Mouse (Mus musculus) urinary bladder, adult 18-20 months (tissue): Measurements from ENCODE around the gene Sppl3.

Experiments
- DNase-seq, 2 experiments: peaks; one replicate each; pipeline ENCODE4 v3.0.0; 2022; ENCODE audit warnings: low spot score in 2 of 2, mixed read lengths in 2 of 2

The Sppl3 gene

DNA sequence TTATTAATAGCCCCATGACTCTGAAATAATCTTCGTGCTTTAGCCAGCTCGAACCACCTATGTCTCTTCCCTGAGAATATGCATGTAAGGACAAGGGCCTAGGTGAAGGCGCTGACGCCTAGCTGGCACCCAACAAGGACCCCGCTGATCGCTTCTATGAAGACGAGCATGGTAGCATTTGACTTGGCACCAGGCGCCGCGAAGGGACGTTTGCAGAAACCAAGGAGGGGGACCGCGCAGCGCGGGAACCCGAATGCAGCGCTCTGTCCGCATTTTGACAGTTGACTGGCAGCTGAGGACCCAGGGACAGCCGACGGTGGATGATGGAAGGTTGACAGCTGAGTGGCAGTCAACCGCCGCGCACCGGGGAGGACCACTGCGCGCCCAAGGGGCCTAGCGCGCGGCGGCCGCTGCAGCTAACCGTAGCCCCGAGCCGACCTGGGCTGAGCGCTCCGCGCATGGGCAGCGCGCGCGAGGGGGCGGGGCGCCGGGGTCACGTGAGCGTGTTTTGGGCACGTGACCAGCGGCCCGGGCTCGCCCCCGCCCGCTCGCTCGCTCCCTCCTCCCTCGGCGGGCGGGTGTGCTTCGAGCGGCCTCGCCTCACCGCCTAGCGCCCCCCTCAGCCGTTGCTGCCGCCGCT is at the start of gene Sppl3:
TSS of gene Sppl3 (plus strand) at position 561 of the 640 bp plus-strand sequence.
- DNase-seq = peak; percentile 86 to 89

DNA sequence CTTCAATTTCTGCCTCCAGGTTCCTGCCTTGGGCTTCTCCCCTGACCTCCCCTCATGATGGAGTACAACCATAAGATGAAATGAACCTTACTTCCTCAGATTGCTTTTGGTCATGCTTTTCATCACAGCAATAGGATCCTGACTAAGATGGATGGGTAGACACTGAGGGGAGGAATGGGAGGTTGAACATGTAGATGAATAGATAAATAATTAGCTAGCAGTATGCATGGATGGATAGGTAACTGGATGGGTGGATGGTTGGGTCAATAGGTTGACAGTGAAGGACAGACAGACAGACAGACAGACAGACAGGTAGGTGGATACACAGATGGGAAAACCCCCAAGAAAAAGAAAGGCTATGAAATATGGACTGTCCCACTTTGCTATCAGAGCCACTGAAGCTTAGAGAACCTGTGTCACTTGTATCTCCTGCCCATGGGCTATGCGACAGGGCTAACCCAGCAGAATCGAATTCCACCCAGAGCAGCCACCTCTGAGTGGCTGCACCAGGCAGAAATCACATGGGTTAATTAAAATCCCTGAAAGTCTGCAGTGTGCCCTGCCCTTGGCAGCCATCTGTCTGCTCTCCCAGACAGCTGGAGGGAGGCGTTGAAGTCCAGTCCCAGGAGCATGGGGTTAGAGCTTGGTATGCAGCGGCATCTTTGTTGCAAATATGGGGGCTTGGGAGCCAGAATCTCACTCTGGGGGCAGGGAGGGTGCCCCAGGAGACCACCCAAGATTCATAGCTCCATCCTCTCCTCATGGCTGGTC is 49.2 kb upstream of the Sppl3 start:
- no peak for DNase-seq

DNA sequence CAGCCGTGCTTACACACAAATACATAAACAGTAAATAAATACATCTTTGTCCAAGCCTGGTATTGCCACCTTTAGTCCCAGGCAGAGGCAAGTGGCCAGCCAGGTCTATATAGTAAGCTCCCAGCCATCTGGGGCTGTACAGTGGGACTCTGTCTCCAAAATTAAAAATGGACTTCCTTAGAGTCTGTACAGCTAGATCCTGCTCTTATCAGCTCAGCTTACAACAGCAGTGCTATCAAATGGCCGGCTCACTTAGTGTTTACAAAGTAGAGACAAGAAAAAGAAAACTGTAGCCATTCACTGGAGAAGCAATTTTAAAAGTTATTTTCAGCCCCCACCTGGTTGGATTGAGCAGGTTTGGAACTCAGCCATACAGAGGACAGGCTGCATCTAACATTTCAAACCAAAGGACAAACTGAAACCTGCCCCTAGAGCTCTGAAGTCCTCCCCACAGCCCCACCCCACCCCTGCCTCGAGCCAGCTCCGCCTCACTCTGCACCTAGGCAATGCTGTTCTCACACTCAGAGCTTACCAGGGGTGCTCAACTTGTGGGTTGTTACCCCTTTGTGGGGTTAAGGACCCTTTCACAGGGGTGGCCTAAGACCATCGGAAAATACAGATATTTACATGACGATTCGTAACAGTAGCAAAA is 46.5 kb upstream of the Sppl3 start:
- peak in 1 of 2 experiments; percentile 18 for DNase-seq

DNA sequence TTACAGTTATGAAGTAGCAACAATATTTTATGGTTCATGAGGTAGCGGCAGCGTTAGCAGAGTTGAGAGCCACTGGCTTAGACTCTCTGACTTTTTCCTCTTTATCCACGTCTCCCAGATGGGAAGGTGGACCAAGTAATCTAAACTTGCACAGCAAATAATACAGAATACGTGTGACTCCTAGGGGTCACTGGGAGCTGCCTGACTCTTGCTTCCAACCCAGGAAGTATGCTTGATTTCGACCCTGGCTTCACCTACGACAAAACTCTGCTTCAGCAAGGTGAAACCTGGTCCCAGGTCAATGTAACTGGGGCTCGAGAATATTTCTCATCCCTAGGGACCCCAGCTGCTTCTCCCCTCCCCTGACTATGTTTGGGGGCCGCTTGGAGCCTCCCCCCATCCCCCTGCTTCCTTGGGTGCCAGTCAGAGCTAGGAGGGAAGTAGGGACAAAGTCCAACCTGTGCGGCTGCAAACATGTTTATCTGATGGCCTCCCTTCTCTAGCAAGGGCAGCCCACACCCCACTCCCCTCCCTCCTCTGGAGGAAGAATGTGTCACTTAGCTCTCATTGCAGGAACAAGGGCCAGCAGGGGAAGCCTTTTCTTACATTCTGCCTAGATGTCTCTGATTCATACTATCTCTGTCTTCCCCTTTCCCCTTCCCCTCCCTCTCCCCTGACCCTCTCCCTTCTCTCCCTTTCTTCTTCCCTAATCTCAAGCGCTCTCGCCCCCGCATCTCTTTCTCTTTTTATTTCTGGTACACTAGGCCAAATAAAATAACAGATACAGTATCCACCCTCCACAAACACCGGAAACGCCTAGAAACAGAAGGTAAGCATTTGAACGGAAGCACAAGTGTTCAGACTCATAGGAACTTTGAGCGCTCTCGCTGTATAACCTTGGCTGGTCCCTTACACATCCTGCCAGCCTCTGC is 45.7 kb upstream of the Sppl3 start:
- DNase-seq = peak; percentile 21 to 24

DNA sequence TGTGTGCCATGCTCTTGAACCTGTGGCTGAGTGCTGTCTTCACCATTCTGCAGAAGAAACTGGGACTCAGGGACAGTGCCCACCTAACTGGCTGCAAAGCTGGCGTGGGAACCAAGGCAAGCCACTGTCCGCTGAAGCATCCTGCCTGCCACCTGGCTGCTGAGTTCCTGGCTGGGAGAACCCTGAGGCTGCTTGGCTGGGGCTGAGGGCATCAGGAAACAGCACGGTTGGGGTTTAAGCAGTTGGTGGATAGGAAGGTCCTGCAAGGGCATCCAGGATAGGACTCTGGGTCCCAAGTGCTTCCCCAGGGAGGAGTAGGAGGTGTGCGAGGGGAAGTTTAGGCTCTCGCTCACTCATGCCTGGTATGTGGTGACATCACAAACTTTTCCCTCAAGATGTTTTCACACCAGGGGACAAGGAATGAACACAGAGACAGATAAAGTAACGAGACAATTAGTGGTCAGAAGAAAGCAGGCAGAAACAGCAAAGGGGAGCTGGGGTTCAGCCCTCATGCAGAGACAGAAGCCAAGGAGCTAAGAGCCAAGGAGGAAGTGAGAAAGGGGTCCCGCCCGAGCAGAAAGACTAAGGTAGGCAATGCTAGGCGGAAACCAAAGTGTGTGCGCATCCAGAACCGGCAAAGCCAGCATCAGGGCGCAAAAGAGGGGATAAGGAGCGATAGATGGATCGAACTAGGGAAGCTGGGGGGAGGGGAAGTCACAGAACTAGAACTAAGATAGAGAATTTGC is 43.2 kb upstream of the Sppl3 start:
- no peak for DNase-seq

DNA sequence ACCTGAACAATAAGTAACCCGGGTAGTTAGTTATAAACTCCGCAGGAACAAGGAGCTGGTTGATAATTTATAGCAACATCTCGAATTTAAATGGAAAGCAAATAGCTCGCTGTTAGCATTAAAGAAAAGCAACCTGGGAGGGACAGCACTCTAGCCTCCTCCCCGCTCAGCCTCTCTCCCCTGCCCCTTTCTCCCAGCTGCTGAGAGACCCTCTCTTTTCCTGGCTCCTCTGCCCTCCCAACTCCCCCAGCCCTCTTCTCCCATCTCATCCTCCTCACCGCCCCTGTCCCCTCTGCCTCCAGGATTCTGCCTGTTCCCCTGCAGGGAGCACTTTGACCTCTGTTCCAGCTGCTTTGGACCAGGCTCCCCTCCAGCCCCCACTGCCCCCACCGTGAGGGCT is 42.3 kb upstream of the Sppl3 start:
- no peak for DNase-seq

DNA sequence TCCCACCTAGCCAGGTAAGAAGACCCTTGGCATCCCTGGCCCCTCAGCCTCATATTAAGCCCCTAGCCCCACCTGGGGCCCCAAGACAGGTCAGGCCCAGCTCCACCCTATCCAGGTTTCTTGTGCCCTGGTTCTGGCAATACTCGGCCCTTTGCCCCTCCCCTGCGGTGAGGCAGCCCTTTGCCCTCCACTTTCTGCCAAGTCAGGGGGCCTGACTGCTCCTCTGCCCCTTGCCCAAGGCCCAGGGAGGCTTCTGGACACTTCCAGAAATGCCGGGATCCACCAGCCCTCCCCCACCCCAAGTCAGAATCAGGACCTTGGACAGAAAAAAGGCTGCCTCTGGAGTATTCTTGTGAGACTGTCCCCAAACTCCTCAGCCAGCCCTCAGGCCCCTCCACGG is 41.9 kb upstream of the Sppl3 start:
- no peak for DNase-seq

DNA sequence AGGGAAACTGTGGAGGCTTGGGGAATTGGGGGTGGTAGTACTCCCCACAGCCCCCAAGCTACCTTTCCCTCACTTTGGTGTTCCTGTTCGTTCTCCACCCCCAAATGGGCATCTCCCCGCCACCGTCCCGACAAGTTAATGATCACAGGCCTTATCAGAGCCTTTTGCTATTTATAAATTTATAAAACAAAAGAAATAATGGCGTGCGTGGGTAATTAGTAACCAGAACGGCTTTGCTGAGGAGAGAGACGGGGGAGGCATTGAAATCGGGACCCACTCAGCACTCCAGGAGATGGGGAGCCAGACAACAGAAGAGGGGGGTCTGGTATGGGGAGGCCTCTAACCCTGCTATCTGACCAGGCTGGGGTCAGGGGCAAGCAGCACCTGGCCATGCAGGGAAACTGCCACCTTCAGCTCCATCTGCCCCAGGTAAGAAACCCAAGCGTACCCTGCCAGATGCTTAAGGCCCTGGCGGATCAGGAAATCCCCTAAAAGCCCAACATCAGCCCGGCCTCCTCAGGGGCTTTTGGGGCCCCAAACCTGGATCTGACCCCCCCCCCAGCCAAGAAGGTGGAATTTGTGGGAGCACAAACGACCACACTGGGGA is 41.2 kb upstream of the Sppl3 start:
- no peak for DNase-seq

DNA sequence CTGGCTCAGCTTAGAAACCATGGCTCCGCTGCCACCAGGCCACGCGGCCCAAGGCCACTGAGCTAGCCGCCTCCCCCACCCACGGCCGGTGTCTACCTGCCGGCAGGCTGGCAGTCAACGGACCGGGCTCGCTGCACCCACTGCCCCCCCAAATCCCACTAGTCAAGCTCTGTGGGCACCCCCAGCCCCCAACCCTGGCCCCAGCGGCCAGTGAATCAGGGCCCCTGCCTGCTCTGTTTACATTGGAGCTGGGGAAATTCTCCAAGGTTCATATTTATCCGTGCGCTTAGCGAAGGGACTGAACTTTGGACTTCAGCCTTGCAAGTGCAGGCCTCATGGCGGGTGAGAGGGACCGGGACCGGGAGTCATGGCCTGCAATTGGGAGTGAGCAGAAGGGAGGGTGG is 40.1 kb upstream of the Sppl3 start, which contains the start of gene Hnf1a:
TSS of gene Hnf1a (minus strand) at position 271 of the 404 bp plus-strand sequence.
- no peak for DNase-seq

DNA sequence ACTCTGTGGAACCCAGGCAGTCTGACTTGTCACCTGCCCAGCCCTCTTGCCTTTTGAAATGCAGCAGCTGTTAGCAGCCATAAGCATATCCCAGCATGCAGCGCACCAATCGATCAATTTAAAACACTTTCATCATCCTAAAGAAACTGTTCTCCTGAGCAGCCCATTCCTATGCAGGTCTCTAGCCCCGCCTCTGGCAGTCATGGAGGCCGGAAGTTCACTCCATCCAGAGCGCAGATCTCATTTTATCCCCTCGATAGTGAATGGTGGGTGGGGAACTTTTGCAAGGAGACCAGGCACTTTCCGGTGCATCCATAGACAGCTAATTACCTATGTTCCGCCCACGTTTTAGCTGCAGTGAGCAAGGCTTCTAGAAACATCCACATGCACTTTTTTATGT is 38.7 kb upstream of the Sppl3 start:
- DNase-seq = no peak

DNA sequence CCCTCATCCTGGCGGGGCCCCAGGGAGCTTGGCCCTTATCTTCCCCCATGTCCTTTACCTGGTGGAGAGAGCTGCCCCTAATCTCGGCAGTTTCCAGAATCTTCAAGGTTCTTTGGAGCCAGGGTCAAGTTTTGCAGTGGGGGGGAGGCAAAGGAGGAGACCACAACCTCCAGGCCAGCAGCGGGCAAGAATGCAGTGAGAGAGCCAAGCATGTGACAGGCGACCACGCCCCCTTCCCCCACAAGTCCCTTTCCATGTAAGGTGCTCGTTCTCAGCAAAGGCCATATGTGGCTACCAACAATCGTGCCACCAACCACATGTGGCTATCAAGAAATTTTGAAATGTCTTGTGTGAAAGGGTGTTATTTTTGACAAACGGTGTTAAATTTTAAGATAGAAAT is 37.8 kb upstream of the Sppl3 start:
- DNase-seq = no peak

DNA sequence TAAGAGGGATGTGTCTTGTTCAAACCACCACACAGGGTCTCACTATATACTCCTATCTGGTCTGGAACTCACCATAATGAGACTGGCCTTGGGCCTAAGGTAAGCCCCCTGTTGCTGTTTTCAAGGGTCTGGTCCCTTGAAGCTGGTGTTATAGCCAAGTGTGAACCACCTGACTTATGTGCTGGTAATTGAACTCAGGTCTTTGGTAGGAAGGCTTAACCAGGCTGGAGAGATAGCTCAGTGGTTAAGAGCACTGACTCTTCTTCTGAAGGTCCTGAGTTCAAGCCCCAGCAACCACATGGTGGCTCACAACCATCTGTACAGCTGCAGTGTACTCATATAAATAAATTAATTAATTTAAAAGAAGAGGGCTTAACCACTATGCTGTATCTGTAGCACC is 34.0 kb upstream of the Sppl3 start:
- DNase-seq = no peak

DNA sequence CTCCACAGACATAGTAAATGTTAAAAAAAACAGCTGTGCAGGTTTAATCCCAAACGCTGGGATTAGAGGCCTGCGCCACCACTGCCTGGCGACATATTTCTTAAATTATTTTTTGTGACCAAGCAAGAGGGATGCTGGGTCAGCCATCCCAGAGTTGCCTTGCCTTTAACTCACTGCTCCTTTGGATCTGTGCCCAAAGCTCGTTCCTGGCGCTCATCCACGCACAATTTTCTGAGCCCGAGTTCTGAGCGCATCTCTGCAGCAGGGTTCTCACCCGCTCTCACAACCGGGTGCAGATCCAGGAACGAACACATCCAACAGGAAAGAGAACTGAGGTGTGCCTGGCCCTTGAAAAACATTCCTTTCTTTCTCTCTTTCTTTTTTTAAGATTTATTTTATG is 32.5 kb upstream of the Sppl3 start:
- no peak for DNase-seq

DNA sequence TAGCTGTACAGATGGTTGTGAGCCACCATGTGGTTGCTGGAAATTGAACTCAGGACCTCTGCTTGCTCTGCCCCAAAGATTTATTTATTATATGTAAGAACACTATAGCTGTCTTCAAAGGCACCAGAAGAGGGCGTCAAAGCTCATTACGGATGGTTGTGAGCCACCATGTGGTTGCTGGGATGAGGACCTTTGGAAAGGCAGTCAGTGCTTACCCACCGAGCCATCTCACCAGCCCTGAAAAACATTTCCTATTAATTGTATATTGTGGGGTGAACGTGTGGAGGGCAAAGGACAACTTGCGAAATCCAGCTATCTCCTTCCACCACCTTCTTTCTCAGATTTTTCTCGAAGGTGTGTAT is 32.1 kb upstream of the Sppl3 start:
- no peak for DNase-seq

DNA sequence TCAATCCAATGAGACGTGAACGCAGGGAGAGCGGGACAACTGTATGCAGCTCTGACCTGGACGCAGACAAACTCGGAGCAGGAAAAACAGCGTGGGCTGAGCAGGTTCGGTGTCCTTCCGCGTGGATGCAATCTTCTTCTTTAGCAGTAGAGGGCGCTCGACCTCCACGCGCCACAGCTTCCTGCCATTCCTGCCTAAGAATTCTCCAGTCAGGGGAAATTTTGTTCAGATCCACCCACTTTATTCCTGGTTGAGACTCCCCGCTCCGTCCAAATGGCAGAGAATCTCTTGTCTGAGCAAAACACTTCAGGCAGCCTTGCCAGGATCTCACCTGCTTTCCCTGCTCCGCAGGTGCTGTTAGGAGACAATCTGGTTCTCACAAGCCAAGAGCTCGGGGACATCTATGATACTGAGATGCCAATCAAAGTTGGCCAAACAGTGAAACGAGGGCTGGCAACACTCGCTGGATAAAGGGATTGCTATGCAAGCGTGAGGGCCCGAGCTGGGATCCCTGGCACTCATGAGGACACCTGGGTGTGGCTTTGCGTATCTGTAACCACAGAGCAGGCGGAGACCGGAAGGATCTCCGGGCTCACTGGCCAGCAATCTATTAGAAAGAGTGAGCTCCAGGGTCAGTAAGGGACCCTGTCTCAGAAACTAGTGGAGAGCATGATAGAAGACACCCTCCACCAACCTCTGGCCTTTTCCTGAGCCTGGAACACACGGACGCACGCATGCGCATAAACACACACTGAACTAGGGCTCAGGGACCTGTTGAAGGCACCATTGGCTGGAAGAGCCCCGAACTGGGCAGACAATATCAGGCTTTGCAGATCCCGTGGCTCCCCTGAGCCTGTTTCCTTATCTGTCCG is 31.5 kb upstream of the Sppl3 start:
- peak; percentile 62 to 70 for DNase-seq

DNA sequence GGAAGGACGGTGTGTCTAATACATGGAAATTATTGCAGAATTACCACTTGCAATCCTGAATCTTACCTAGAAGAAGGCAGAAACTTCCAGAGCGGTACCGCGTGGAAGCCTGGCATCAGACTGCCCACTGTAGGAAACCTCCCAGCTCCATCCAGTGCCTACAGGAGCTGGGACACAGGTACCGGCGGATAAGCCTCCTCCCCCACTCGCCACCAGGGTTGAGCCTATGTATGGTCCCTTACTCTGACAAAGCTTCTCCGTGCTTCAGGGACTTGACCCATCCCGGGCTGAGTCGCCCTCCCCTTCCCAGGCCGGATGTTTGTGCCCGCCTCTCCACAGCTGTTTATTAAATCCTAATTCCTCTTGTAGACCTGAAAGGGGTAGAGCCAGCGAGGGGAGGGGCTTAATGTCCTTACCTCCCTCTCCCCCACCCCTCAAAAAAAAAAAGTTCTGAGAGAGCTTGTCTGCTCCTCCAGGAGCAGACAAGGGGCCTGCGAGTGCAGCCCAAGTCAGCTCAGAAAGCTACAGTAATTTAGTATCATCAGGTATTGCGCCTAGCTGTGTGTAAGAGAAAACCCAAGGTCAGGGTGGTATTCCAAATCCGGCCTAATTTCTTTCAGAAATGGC is 30.7 kb upstream of the Sppl3 start:
- no peak for DNase-seq

DNA sequence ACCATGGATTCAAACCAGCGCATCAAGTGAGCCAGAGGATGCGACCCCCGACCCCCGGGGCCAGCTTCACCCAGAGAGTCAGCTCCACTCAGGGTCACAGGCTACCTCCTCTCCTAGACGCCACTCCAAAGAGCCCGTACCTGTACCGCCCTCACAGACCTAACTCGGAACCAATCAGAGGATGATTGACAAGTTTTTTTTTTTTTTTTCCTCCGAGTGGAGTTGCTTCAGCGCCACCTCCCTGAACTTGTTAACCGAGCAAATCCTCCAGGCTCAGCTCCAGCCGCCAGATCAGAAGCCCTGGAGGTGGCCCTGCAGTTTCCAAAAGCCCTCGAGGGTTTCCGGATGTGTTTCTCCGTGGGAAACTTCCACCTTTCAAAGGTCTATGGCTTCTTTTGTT is 28.9 kb upstream of the Sppl3 start:
- DNase-seq = no peak

DNA sequence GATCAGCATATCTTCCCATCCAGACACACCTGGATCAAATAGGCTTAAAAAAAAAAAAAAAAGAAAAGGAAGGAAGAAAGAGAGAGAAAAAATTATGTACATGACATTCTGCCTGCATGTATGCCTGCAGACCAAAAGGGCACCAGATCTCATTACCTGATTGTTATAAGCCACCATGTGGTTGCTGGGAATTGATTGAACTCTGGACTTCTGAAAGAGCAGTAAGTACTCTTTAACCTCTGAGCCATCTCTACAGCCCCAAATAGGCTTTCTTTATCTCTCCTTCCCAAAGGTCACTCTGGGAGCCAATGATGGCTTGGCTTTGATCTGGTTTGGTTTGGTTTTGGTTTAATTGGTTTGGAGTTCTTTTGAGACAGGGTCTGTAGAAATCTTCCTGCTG is 25.9 kb upstream of the Sppl3 start:
- DNase-seq = no peak

DNA sequence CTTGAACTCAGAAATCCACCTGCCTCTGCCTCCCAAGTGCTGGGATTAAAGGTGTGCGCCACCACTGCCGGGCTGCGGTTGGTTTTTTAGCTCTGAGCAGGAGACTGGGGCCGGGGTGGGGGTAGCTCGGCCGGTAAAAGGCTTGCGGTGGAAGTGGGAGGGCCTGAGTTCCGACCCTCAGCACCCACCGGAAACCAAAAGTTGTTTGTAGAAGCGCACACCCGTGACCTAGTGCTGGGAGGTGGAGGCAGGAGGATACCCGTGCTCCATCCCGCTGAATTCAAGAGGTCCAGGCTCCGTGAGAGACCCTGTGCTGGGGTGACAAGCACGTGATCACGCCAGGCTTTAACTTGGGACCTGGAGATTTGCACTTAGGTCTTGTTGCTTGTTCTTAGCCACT is 14.5 kb upstream of the Sppl3 start:
- DNase-seq = no peak
